Mouse (Mus musculus): ENCODE results near the gene Btbd2.

GRCm38 (mm10) chr10:80627685-80628084 lies 29.2 kb downstream of the Btbd2 start:
- TF ChIP-seq CTCF (IDR thresholded peaks at IDR 0.05; ENCODE audit: control insufficient read depth, insufficient read depth, low read length) (no peak), POLR2A (IDR thresholded peaks at IDR 0.05; ENCODE audit: borderline replicate concordance, control insufficient read depth, low read depth, low read length) (no peak)

Measured in bone marrow, adult 2 months (tissue).